Mouse (Mus musculus) right cerebral cortex, adult 2 months (tissue): ENCODE results near the gene Col3a1.

Experiments used
- DNase-seq, 2 experiments: peaks; one replicate each; pipeline ENCODE4 v3.0.0; 2021 to 2022; ENCODE audit warnings: low spot score in 2 of 2

Col3a1 gene

DNA sequence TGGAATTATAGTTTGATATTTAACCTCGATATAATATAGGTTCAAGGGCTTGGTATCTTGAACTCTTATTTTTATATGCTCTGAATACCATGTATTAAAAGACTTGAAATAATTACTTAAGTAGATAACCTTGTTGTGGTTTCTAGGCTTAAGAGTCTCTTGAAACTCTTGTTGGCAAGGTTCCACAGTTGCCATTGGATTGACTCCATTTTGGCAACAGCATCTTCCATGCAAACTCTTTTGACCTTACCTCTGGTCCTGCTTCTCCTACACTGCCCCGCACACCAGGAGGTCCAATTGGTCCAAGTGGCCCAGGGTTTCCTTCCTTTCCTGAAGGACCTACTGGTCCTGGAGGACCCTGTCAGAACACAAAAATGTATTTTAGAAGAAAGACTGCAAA lies 70.5 kb downstream of the Col3a1 start:
- DNase-seq = no peak
